Mouse (Mus musculus) liver, embryonic 16.5 days (tissue): ENCODE measurements around the gene Ahctf1. TPM values are rescaled to one million over a fixed set of nuclear protein-coding genes. Genes with fewer than 3 reads are reported as not detected.

Source experiments
- ATAC-seq: fragments of 200-750 bp; cut with Nextera tagmentation; 2 replicates; pipeline ENCODE4 v1.8.0; 2017; ENCODE audit warnings: low read depth, mild to moderate bottlenecking, moderate number of reproducible peaks, moderate library complexity
- H3K27ac ChIP-seq: fragments of 300-500 bp; sonication (generic); 2 replicates; pipeline ENCODE4 v1.5.1; 2014; ENCODE audit warnings: mild to moderate bottlenecking, low read length
- H3K27me3 ChIP-seq: fragments of 300-500 bp; sonication (generic); 2 replicates; pipeline ENCODE4 v1.6.1; 2014; ENCODE audit warnings: low read depth, low read length, mixed read lengths; ENCODE audit not compliant: control insufficient read depth, insufficient read depth
- H3K36me3 ChIP-seq: fragments of 300-500 bp; sonication (generic); 2 replicates; pipeline ENCODE4 v1.6.1; 2014; ENCODE audit warnings: mild to moderate bottlenecking; ENCODE audit not compliant: control insufficient read depth, insufficient read depth
- H3K4me1 ChIP-seq: fragments of 300-500 bp; sonication (generic); 2 replicates; pipeline ENCODE4 v1.6.1; 2014; ENCODE audit warnings: low read depth, low read length, mixed read lengths; ENCODE audit not compliant: control insufficient read depth
- H3K4me2 ChIP-seq: fragments of 300-500 bp; sonication (generic); 2 replicates; pipeline ENCODE4 v1.6.1; 2014; ENCODE audit warnings: low read depth, low read length, mixed read lengths
- H3K4me3 ChIP-seq: fragments of 300-500 bp; sonication (generic); 2 replicates; pipeline ENCODE4 v1.5.1; 2014; ENCODE audit warnings: low read depth, mild to moderate bottlenecking, low read length
- H3K9ac ChIP-seq: fragments of 300-500 bp; sonication (generic); 2 replicates; pipeline ENCODE4 v1.6.1; 2014; ENCODE audit warnings: low read depth, low read length
- H3K9me3 ChIP-seq: fragments of 300-500 bp; sonication (generic); replicated peaks from 2 replicates; pipeline ENCODE4 v1.6.1; 2016; ENCODE audit warnings: low read length; ENCODE audit not compliant: control insufficient read depth
- WGBS: fragments of 180-500 bp; shearing (Covaris S2); extraction: QIAGEN DNeasy Blood & Tissue Kit; methylation state at CpG from one replicate; pipeline ENCODE4 v1.1.7; 2014; ENCODE audit not compliant: insufficient replicate concordance; 5-methylcytosine and 5-hydroxymethylcytosine counted together
- polyA plus RNA-seq: library from polyadenylated mRNA; unstranded; fragments of >200 nt; fragmentation: Nextera tagmentation; extraction: Ambion mirVana; gene quantifications from 2 replicates; pipeline ENCODE4 v1.2.1, GENCODE M21; 2015

Ahctf1 gene
- polyA plus RNA-seq, 1 experiment from 2014 or later: 14.4 TPM

- WGBS: 89% methylated on average over 8 of the region's 8 CpGs
- no peak for ATAC-seq
- H3K4me2 ChIP-seq: no peak overlapping the region
Measured at GRCm38 (mm10) chr1:179776831-179777230, 26.6 kb downstream of the Ahctf1 start.

GRCm38 (mm10) chr1:179760553-179760952 is 42.9 kb downstream of the Ahctf1 start:
- Histone ChIP-seq H3K4me2 (no peak overlapping the region), H3K4me1 (no peaks in the 10 kb centered on the region), H3K27me3 (no peaks in the 10 kb centered on the region), H3K36me3 (peaks cover 52% of the 10 kb centered on the region), H3K9me3 (no peaks in the 10 kb centered on the region), H3K27ac (no peak overlapping the region), H3K9ac (no peak overlapping the region), H3K4me3 (no peak overlapping the region)
- WGBS: 85% methylated on average over 4 of the region's 4 CpGs
- ATAC-seq: no peak

More at GRCm38 (mm10) chr1:179776831-179777230, 26.6 kb downstream of the Ahctf1 start:
- Histone ChIP-seq H3K4me1 (no peaks in the 10 kb centered on the region), H3K4me3 (no peak overlapping the region), H3K36me3 (peaks cover 76% of the 10 kb centered on the region), H3K9me3 (no peaks in the 10 kb centered on the region), H3K9ac (no peak overlapping the region), H3K27me3 (no peaks in the 10 kb centered on the region), H3K27ac (no peak overlapping the region)

- no peak overlapping the region for H3K9ac ChIP-seq
- ATAC-seq: no peak
- peaks cover 55% of the 10 kb centered on the region for H3K36me3 ChIP-seq
- no peak overlapping the region for H3K27ac ChIP-seq
- 78% methylated on average over 5 of the region's 5 CpGs for WGBS
- H3K27me3 ChIP-seq: no peaks in the 10 kb centered on the region
- no peaks in the 10 kb centered on the region for H3K9me3 ChIP-seq
- H3K4me3 ChIP-seq: no peak overlapping the region
- H3K4me1 ChIP-seq: no peaks in the 10 kb centered on the region
- no peak overlapping the region for H3K4me2 ChIP-seq
Measured at GRCm38 (mm10) chr1:179760086-179760485, 43.4 kb downstream of the Ahctf1 start.

- no peak overlapping the region for H3K9ac ChIP-seq
- no peaks in the 10 kb centered on the region for H3K9me3 ChIP-seq
- H3K4me3 ChIP-seq: no peak overlapping the region
- H3K4me1 ChIP-seq: no peaks in the 10 kb centered on the region
- no peak overlapping the region for H3K27ac ChIP-seq
- no peaks in the 10 kb centered on the region for H3K27me3 ChIP-seq
- no peak overlapping the region for H3K4me2 ChIP-seq
- peaks cover 59% of the 10 kb centered on the region for H3K36me3 ChIP-seq
- ATAC-seq: no peak
Measured at GRCm38 (mm10) chr1:179756477-179756876, 47.0 kb downstream of the Ahctf1 start.

- Histone ChIP-seq H3K9ac (no peak overlapping the region), H3K4me2 (no peak overlapping the region), H3K27ac (no peak overlapping the region), H3K9me3 (no peaks in the 10 kb centered on the region), H3K4me1 (no peaks in the 10 kb centered on the region), H3K27me3 (no peaks in the 10 kb centered on the region), H3K36me3 (peaks cover 62% of the 10 kb centered on the region), H3K4me3 (no peak overlapping the region)
- no peak for ATAC-seq
- WGBS: 91% methylated on average over 8 of the region's 8 CpGs
Measured at GRCm38 (mm10) chr1:179753006-179753405, 50.5 kb downstream of the Ahctf1 start.

DNA sequence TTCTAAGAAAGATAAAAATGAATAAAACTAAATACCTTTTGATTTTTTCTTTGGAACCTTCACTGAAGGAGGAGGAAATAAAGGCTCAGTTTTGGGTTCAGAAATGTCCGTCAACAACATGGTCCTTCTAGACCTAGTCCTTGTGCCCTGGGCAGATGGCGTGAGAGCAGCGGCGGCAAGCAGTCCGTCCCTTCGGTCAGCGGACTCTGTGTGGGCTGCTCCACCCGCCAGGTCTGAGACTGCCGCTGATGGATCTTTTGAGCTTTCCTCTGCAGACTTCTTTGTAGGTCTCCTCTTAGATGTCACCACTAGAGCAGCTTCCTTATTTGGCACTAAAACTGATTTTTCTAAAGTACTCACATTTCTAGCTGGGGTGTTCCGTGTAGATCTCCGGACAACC is 51.2 kb downstream of the Ahctf1 start:
- WGBS: 91% methylated on average over 11 of the region's 11 CpGs

GRCm38 (mm10) chr1:179745171-179745570 is 58.3 kb downstream of the Ahctf1 start, which contains the start of gene Kif28:
Gene Kif28, minus strand, starts transcription at chr1:179745271.
- H3K4me2 ChIP-seq: no peak within 1 kb of the TSS
- no peaks in the 10 kb centered on the region for H3K27me3 ChIP-seq
- H3K9ac ChIP-seq: no peak within 1 kb of the TSS
- H3K4me1 ChIP-seq: no peaks in the 10 kb centered on the region
- no peak for ATAC-seq
- 90% methylated on average over 9 of the region's 9 CpGs for WGBS
- H3K4me3 ChIP-seq: no peak within 1 kb of the TSS
- H3K9me3 ChIP-seq: no peaks in the 10 kb centered on the region
- peaks cover 39% of the 10 kb centered on the region for H3K36me3 ChIP-seq
- no peak within 1 kb of the TSS for H3K27ac ChIP-seq

More for the DNA sequence above, 51.2 kb downstream of the Ahctf1 start:
- no peak overlapping the region for H3K27ac ChIP-seq
- H3K9ac ChIP-seq: no peak overlapping the region
- no peaks in the 10 kb centered on the region for H3K4me1 ChIP-seq
- no peaks in the 10 kb centered on the region for H3K9me3 ChIP-seq
- H3K4me3 ChIP-seq: no peak overlapping the region
- H3K36me3 ChIP-seq: peaks cover 64% of the 10 kb centered on the region
- no peak for ATAC-seq
- no peaks in the 10 kb centered on the region for H3K27me3 ChIP-seq
- no peak overlapping the region for H3K4me2 ChIP-seq

GRCm38 (mm10) chr1:179743593-179744193 is 59.8 kb downstream of the Ahctf1 start:
- Histone ChIP-seq H3K4me3 (no peak overlapping the region), H3K4me1 (no peaks in the 10 kb centered on the region), H3K27ac (no peak overlapping the region), H3K36me3 (peaks cover 31% of the 10 kb centered on the region), H3K9me3 (no peaks in the 10 kb centered on the region), H3K27me3 (no peaks in the 10 kb centered on the region), H3K9ac (no peak overlapping the region), H3K4me2 (no peak overlapping the region)
- peak; percentile 40 for ATAC-seq
- WGBS: 75% methylated on average over 4 of the region's 4 CpGs

GRCm38 (mm10) chr1:179736483-179736882 is 67.0 kb downstream of the Ahctf1 start:
- Histone ChIP-seq H3K27me3 (no peaks in the 10 kb centered on the region), H3K9ac (no peak overlapping the region), H3K27ac (no peak overlapping the region), H3K4me1 (no peaks in the 10 kb centered on the region), H3K9me3 (no peaks in the 10 kb centered on the region), H3K4me3 (no peak overlapping the region), H3K36me3 (no peaks in the 10 kb centered on the region), H3K4me2 (no peak overlapping the region)
- ATAC-seq: no peak
- WGBS: 58% methylated on average over 3 of the region's 3 CpGs
